Mouse (Mus musculus): ENCODE data around the gene Pou3f1.

GRCm38 (mm10) chr4:124624111-124624581 is 32.5 kb upstream of the Pou3f1 start:
- no peak for TF ChIP-seq CTCF (IDR thresholded peaks at IDR 0.05; ENCODE audit: low read depth, low read length)
- no peak for TF ChIP-seq POLR2A (IDR thresholded peaks at IDR 0.05; ENCODE audit: insufficient read depth, low read length)
